Mouse (Mus musculus) kidney, postnatal 14 days (tissue): Measurements from ENCODE around the gene Lrrc1.

ENCODE experiments used
- DNase-seq: peaks from one replicate; pipeline ENCODE4 v3.0.0; 2022; ENCODE audit warnings: mixed read lengths

Gene Lrrc1

DNA sequence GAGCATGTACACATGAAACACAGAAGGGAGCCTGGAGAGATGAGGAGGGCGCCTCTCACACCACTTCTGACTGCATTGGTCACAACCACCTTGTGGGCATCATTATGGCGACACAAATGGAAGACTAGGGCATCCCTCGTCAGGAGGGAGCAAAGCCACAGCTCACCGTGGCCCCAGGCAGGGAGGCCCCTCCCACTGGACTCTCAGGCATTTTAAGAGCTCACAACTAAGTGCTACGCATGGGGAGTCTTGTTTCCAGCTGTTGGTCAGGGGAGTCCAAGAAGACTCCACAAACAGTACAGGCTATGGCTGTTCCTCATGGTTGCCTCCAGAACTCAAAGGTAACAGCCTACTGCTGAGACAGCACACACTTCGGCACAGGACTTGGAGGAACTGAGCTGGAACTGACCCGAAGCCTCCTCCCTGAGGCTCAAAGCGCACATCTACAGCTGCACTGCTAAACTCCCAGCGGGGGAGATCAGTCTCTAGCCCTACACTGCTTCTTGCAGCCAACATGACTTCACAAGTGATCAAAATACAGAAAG, 83.2 kb downstream of the Lrrc1 start:
- peak; percentile 77 for DNase-seq

DNA sequence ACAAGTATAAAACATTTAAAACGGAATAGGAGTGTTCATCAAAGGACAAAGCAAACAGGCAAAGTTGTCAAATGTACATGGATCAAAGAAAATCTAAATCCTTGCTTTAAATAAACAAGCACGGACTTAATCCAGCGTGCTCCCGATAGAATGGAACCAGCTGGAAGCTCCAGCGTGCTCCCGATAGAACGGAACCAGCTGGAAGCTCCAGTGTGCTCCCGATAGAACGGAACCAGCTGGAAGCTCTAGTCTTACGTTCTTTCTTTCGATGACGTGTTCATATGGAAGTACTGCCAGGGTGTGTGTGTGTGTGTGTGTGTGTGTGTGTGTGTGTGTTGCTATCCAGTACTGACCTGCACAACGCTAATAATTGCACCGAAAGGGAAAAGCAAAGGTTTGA, 84.3 kb downstream of the Lrrc1 start:
- no peak for DNase-seq

DNA sequence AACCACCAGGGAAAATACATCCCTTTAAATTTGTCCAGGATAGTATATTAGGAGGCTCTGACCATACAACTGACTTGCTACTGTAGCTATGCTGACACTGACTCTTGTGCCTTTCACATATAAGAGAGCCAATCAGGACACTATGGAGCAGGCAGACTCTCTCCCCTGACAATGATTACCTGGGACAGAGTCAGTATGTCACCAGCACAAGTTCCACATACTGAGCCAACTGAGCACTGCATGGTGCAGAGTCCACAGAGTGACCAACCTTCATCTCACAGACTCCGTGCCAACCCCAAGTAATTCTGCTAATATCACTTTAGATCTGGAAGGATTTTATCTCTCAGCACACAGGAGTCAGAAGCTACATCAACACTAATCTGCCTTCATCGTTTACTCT, 85.3 kb downstream of the Lrrc1 start:
- DNase-seq, result no peak

DNA sequence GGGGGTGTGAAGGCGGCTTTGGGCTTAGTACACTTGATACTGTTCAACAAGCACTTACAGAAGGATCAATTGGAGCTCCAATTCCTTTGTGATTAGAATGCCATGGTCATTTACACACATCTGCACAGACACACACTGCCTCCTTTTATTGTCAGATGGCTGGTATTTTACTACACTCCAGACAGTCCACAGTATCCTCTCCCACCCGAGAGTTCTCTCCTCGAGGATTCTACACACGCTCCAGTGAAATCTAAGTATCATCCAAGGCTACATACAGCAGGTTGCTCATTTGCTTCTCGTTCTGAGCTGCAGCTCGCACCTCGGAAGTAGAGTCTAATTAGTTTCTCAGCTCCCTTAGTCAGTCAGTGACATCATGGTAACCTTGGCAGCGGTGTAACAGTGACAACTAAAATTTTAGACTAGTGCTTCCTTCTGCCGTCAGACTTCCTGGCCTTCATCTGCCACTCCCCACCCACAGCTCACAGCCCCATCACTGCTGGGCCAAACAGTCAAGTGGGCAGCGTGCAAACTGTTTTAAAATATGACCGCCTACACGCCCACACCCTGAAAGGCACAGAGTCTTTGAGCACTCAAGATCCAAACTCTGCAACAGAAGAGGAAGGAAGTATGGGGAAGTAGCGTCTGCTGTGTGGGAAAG, 88.4 kb downstream of the Lrrc1 start:
- no peak for DNase-seq

DNA sequence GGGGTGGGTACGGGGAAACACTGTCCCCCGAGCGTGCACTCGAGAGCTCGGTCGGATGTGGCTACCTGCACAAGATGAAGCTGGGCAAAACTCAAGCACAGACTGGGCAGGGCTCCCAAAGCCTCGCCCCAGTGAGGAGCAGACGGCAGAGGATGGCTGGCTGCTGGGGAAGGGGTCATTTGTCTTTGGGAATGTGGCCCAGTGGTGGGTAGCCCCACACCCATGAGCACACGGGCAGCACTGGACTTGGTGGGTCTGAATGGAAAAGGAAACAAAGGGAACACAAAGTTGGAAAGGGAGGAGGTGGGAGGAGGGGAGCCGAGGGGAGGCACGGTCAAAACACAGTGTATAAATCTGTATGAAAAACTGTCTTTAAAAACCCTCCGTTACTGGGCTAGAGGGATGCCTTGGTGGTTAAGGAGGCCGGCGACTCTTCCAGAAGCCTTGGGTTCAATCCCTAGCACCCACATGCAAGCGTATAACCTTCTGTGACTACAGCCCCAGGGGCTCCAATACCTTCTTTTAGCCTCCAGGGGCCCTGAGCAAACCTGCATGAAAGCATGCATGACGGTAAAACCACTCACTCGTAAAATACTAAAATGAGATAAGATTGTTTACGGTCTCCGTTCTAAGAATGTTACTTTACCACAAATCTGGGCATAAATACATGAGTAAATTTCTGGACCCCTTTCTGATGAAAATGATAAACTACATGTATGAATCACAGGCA, 89.1 kb downstream of the Lrrc1 start:
- no peak for DNase-seq

DNA sequence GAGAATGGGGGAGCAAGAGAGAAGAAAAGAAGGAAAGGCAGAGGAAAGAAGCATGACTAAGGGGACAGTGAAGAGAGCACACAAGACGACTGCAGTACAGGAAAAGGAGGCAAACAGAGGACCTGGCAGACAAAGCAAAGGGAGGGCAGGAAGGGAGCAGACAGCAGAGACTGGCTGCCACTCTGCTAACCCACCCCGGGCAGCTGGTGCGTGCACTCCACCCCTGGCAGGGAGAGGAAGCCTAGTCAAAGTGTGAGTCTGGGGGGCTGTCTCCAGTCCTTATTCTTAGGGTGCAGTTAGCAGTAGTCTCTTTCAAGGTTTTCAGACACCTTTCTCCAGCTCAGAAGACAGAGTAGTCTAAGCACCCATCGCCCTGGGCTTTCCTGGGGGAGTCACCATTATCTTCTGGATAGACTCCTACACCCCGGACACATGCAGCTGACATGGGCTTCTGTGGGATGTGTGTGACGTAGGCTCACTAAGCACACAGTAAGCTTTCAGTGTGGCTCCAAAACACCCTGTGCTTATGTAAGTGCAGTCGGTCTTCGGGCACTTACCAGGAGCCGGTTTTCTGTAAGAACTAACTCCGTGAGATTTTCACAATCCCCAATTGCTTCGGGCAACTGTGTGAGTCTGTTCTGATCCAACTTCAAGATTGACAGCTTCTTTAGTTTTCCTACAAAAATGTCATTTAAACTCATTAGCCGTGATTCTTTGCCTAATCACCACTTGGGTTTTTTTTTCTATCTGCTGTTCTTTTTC, 92.4 kb downstream of the Lrrc1 start:
- no peak for DNase-seq

DNA sequence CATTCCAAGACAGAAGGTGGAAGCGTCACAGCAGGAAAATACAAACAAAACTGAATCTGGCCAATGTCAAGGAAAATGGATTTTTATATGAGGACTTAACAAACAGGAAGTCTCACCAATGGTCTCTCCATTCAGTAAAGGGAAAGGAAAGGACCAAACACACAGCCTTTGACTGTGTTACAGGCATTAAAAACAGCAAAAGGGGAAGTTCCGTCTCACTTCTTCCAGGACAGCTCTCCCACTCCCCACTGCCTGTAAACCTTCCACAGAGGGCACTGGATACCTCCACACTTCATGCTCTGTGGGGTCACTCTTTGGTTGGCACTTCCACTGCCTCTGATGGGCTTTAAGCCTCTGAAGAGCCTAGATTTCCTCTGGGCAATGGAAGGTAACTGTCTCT, 94.2 kb downstream of the Lrrc1 start:
- no peak for DNase-seq

DNA sequence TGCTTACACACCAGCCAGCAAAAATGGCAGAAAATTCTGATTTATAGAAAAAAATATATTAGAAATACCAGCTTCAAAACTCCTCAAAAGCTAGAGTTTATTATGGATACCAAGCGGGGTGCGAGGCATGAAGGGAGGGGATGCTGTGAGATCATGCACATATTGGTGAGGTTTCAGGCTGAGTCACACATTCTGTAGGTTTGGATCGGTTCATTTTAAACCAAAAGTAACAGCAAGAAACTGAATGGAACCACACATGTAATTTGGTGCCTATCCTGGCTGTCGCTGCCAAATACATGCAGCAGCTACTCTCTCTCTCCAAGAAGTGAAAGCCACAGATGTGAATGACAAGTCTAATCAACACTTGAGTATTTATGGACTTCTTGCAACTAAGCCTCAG, 99.8 kb downstream of the Lrrc1 start:
- no peak for DNase-seq

DNA sequence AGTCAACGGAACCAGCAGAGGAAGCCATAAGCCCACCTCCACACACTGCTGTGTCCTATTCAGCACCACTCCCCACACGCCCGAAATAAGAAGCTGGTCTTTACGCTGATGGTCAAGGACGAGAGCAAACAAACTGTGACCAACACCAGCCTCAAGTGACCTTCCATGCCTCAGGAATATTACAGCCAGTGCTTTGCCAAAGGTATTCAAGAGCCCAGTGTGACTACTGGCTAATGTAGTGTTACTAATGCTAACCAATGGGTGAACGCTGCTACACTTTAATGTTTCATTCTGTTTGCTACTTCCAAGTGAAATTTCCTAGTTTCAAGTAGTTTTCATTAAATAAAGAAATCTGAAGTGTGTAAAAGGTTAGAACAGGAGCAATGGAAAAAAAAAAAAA, 105.3 kb downstream of the Lrrc1 start:
- no peak for DNase-seq

DNA sequence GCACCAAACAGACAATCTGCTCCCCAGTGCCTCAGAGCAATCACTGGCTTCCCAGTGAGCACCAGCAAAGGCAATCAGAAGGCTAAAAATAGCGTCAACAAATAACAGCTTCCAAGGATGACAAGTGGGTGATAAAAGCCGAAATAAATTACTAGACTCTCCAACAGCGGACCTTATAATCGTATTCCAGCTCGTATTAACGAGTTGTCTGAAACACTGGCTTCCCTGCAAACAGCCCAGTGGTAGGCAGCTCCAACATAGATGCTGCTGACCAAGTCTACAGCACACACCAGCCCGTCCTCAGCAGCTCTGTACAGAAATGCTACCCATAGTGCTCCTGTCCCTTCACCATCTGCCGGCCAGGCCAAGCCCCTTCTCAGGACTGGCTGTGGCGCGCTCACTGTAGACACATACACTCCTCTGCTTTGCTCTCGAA, 105.8 kb downstream of the Lrrc1 start:
- DNase-seq, result no peak

DNA sequence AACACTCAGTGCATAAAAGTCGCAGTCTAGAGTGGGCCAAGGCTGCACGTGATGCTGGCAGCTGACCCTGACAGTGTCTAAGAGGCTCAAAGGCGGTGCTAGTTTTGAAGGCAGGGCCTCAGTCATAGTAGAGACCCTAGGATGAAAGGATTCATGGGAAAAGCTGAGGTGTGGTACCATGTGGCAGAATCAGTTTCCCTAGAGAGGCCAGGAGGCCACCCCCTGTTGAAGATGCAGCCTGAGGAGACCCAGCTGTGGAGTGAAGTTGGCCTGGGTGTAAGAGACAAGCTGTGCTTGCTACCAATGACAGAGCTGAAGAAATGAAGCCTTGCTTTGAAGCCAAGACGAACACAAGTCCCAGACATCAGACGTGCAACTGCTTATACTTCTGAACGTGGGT, 107.5 kb downstream of the Lrrc1 start:
- no peak for DNase-seq

DNA sequence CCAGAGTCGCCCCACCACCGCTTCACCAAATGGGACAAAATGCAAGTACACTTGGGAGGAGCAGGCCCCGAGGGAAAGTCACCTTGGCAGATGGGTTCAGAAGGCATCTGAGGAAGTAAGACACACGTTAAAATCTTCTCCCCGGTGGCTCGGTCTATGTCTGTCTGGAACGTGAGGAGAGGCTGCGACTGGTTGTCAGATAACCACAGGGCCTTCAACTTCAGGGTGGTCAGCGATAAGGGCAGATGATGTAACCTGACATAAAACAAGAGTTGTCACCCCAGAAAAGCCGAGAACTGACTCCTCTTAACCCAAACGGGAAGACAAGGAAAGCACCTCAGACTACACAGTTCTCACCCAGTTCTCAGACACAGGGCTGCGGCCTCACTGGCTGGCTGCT, 109.7 kb downstream of the Lrrc1 start:
- DNase-seq, result no peak

DNA sequence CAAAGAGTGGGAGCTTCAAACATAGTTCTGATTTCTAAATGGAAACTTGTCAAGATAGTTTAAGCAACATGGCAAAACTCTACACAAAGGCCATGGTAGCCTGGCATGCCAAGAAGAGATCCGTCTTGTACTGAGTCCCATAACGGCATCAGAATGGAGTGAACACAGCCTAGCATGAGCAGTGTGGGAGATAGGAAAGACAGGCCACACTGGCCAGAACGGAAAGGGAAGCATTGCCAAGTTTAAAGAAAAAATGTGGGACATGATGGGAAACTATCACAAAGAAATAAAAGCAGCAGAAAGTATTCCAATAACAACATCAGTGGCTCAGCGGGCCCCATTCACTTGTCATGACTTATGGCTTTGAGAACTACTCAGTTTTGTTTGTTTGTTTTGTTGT, 111.2 kb downstream of the Lrrc1 start:
- DNase-seq, result peak; percentile 37

DNA sequence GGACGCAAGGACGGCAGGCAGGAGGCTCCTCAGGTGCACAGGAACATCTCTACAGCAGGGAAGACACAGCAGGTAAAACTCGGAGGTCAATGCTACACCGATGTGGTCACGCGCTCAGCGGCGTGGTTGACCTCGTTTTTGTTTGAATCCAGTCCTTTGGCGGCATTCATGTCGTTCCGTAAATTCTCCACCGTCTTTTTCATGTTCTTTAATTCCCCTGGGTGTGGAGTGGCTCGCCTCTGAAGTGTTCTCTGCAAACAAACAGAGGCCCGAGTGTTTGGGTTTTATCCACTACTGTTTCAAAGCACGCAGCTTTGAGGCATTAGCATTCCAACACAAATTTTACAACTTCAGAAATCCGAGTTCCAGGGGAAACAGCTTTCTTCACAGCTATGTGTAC, 112.6 kb downstream of the Lrrc1 start:
- no peak for DNase-seq

DNA sequence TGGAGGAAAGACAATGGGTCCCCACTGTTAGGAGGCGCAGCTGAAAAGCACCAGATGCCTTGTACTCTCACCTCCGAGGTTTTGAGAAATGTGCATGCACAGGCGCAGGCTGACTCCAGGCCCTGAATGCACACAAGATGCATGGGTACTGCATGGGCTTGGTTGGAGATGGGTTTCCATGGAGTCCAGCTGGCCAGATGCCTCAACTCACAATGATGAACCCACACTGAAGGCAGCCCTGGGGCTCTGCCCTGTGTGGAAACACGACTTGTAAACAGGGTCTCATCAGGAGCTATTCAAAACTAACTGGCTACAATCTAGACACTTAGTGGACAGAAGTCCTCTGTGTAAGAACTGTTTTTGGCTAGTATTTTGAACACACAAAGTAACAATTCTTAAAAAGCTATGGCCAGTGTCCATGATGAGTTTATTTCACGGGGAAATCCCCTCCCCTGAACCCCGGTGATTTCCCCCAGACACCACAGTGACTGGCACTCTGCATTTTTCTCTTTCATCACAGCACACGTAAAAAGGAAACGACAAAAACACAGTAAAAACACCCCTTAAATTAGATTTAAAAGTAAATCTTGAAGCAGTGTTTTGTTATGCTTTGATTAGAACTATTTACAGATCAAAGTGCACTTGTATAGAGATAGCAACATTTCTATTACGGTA, 114.1 kb downstream of the Lrrc1 start:
- DNase-seq, result no peak

DNA sequence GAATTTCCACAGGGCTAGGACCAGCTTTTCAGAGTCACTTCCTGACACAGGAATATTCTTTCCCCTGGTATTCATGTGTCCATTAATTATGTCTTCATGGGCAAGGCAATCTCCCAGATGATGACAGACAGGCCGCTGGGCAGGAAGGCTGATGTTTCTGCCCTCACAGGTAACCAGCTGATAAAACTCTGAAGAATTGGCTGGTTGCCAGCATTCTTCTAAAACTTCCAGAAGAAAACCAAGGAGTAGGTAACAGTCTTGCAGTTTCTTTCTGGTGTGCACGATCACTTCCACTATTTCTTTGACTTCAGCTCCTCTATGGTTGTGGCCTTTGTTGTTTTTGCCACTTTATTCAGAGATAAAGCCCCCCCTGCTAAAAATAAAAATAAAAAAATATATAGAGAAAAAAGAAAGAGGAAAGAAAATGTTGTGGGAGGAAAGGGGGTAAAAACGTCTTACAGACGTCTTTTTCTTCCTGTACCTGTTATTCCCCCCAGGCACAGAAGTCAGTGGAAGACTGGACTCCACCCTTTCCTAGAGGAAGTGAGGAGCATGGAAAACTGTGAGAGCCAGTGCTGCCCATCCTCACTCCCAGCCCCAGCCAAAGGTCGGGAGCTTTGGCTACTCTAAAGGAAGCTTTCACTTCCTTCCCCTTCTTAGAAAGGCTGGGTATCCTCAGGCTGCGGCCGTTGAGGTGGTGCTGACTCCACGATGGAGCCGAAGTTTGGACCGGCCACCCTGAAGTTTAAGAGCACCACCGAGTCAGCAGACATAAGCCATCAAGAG, 115.2 kb downstream of the Lrrc1 start:
- DNase-seq, result peak; percentile 41

DNA sequence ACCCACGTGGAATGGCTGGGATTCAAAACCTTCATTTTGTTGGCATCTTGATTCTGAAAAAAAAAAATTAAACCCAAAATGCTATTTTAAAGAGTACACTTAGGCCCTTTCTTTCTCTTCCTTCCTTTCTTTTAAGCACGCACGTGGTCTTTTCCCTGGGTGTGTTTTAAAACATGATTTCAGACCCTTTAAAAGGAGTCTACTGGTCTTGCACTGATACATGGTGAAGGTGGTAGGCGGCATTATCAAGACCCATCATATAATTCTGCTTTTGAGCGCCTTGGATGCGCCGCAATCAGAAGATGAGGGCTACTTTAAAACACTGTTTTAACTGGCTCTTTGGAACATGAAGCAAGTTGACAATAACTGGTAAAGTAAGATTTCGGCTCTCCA, 115.9 kb downstream of the Lrrc1 start:
- no peak for DNase-seq

DNA sequence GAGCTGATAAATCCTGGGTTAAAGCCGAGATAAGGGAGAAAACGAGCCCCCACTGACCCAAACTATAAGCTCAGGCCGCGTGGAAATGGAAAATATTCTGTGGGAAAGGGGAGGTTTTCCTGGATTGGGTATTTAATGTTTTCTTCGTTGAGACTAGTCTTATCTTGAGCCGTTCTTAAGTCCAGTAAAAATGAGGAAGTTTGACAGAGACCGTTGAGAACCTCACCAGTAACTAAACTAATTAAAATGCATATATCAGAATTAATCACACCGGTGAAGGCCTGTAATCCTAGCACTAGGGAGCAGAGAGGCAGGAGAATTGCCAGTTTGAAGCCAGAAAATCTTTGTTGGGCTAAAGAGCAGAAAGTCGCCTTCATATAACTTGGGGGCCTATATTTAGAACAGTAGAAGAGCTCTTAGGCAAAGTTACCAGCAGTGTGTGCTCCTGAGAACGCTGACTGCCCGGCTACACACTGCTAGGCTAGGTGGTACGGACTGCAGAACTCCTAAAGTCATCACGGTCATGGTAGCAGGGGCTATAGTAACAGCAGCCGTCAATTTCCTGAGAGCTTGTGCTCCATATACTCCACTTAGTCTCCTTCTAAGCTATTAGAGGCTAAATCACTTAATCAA, 116.4 kb downstream of the Lrrc1 start:
- DNase-seq, result no peak

DNA sequence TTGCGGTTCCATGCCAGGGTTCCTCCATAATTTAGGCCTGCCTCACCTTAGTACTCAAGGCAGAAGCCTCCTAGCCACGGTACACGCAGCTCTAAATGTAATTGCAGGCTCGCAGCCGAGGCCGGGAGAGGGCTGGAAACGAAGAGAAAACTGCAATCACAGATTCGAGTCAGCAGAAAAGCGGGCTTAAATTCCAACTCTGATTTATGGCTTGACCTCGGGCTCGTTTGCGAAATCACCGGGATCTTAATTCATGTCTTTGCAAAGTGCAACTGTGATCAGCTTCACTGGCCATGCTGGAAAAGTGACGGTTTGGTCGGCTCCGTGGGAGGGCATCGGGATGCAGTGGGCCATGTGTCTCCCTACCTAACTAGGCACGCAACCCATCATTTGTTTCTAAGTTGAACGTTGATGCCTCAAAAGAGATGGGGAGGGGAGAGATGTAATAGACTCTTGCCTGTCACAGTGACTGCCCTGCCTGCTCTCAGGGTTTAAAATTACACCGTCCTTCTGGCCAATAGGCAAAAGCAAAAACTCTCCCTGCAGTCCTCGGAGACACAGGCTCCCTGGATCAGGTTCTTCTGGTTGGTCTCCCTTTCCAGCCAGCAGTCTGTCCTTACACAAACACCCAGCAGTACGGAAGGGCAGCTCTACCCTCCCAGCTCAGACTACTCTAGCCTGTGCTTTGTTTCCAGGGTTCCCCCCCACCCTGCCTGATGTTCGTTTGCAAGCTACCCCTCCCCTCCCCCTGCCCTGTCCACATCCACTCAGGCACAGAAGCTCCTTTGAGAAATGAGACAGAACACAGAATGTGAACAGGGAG, 117.2 kb downstream of the Lrrc1 start:
- peak; percentile 70 for DNase-seq

DNA sequence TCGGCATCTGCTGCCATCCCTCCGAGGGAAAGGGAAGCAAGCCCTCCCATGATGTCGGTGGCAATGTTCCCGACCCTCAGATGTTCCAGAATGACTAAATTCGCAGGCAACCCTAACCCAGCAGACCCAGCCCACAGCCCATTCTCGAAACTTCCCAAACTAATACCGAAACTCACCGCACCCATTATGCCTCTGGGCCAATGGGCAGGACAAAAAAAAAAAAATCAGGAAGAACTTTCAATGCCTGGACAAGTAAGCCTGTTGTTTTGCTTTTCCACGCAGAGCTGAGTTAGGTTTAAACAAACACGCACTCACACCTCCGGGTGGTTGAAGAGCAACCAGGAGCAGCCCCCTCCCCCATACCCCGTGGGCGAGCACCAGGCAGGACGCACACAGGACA, 118.6 kb downstream of the Lrrc1 start:
- DNase-seq, result no peak

DNA sequence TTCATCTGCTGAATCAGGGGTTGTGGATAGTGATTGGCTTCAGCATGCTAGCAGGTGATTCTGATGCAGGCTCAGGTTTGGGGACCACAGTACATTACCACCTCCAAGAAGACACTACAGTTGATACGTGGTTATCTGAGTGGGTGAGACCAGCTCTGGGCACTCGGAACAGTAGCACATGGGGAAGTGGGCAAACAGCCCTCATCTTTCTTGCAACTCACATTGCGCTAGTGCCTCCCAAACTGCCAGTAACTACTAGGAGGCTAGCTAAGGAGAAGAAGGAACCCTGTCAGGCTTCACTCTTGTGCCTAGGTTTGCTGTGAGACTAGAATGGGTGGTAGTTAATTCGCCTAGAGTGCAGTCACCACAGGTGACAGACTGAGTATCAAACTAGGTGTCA, 119.1 kb downstream of the Lrrc1 start:
- no peak for DNase-seq
